Mouse (Mus musculus) inflammation-experienced regulatory T-cells (primary cell): ENCODE data around the gene Ppp2r5e. TPM values are rescaled to one million over a fixed set of nuclear protein-coding genes. Genes with fewer than 3 reads are reported as not detected.

Source experiments
- polyA plus RNA-seq, 2 experiments: library from polyadenylated mRNA; unstranded; fragments of 100-300 nt; shearing (Covaris generic); gene quantifications; one replicate each; pipeline ENCODE4 v1.2.1; 2017

Gene Ppp2r5e
- 10 to 100 TPM; 30.7 to 48.9 TPM for polyA plus RNA-seq

GRCm38 (mm10) chr12:75596154-75597002 lies at the start of gene Ppp2r5e:
TSS of gene Ppp2r5e (minus strand) at chr12:75596245.

DNA sequence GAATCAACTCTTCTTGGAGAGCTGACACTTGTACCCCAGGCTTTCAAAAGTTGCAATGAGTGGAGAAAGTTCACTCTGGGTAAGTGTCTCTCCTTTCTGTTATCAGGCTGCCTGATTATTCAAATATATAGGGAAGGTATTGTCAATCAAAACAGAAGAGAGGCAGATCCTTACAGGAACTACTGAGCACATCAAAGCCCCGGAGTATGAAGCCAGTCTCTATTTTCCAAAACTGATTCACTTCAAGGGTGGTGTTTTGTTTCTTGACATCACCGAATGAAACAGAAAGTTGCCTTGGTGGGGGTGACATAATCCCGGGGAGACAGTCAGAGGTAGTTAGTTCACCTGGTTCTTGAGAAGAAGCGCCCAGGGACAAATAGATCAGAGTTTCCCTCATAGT lies 179.4 kb downstream of the Ppp2r5e start, which contains the start of gene Gphb5:
TSS of gene Gphb5 (minus strand) at position 101 of the 400 bp plus-strand sequence.

Other genes with a start within 250 kb of the Ppp2r5e start
- under 1 TPM in 1 of 2 experiments, not detected in 1; 0.51 TPM for gene Gphb5, start 179.5 kb downstream of the Ppp2r5e start, polyA plus RNA-seq
- gene Wdr89, start 73.3 kb upstream of the Ppp2r5e start, polyA plus RNA-seq, result 10 to 100 TPM; 10.1 to 11.6 TPM
- gene Sgpp1, start 139.5 kb upstream of the Ppp2r5e start, polyA plus RNA-seq, result 100 to 1,000 TPM in 1 of 2 experiments, 10 to 100 TPM in 1; 92.9 to 100 TPM
- gene Syne2, start 221.9 kb upstream of the Ppp2r5e start, polyA plus RNA-seq, result 10 to 100 TPM; 11.0 to 29.2 TPM